Mouse (Mus musculus) adrenal gland (tissue): Measurements from ENCODE around the gene Metrn.

Source experiments
- microRNA-seq, 2 experiments: library from miRNA; unstranded; fragments of <30 nt; microRNA quantifications; one replicate each; pipeline ENCODE4; 2019

Metrn gene

Small RNAs within 50 kb of the gene (microRNA-seq; reads per million reads assigned to microRNA genes)
- gene Gm25083 (0 reads per million in 2 experiments), gene Mir3082 (1.6 to 2.3 reads per million in 2 experiments), gene Mir6966 (0.34 to 0.37 reads per million in 2 experiments)
